Mouse (Mus musculus): ENCODE results near the gene St13. TPM values are rescaled to one million over a fixed set of nuclear protein-coding genes. Genes with fewer than 3 reads are reported as not detected.

St13 gene
- total RNA-seq, 2 experiments from 2014 or later, result 86.8 to 114 TPM

GRCm38 (mm10) chr15:81336466-81336865 lies 63.4 kb downstream of the St13 start:
- peak; percentile 60 for DNase-seq
- Histone ChIP-seq H3K4me3 (no peak overlapping the region), H3K27ac (no peak overlapping the region)
- intact Hi-C loops (cut with DNase I), result no loop called here
- no peak for TF ChIP-seq CTCF (IDR thresholded peaks at IDR 0.05)

GRCm38 (mm10) chr15:81332517-81332916 lies 67.4 kb downstream of the St13 start:
- intact Hi-C loops (cut with DNase I), result no loop called here
- H3K27ac ChIP-seq, result no peak overlapping the region
- H3K4me3 ChIP-seq, result no peak overlapping the region
- no peak for TF ChIP-seq CTCF (IDR thresholded peaks at IDR 0.05)
- no peak for DNase-seq

GRCm38 (mm10) chr15:81330816-81331433 lies 69.0 kb downstream of the St13 start:
- DNase-seq, result no peak
- Histone ChIP-seq H3K27ac (peak overlapping the region; percentile 70), H3K4me3 (no peak overlapping the region)
- intact Hi-C loops (cut with DNase I), result no loop called here
- no peak for TF ChIP-seq CTCF (IDR thresholded peaks at IDR 0.05)

DNA sequence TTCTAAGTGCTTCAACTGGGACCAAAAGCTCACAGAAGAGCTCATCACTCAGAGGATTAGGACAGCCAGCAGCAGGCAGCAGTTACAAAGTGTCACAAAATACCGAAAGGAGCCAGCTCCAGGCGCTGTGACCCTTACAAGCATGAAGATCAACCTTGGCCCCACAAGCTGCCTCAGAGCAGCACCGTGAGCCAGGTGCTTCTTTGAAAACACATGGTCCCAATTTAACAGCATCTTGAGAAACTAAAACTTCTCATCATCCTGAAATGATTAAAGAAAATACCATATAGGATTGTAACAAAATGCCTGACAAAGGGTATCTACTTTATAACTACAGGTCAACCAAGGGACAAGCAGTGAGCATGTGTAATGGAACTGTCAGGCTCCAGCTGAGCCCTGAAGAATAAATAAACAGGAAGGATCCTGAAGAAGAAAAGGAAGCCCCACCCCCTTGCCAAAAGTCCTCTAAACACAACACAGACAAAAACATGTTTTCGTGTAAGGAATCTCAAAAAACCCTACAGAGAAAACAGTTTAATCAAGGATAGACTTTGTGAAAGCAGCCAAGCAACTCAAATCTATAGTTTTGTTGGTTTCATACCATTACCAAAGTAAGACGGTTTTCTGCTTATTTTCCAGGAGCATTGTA lies 70.0 kb downstream of the St13 start:
- Histone ChIP-seq H3K4me3 (no peak overlapping the region), H3K27ac (peak overlapping the region; percentile 70)
- intact Hi-C loops (cut with DNase I), result no loop called here
- no peak for DNase-seq
- no peak for TF ChIP-seq CTCF (IDR thresholded peaks at IDR 0.05)

- TF ChIP-seq CTCF (IDR thresholded peaks at IDR 0.05), result no peak
- intact Hi-C loops (cut with DNase I), result no loop called here
- no peak for DNase-seq
- H3K4me3 ChIP-seq, result no peak overlapping the region
- no peak overlapping the region for H3K27ac ChIP-seq
These were observed 72.4 kb downstream of the St13 start for GRCm38 (mm10) chr15:81327501-81327900.

DNA sequence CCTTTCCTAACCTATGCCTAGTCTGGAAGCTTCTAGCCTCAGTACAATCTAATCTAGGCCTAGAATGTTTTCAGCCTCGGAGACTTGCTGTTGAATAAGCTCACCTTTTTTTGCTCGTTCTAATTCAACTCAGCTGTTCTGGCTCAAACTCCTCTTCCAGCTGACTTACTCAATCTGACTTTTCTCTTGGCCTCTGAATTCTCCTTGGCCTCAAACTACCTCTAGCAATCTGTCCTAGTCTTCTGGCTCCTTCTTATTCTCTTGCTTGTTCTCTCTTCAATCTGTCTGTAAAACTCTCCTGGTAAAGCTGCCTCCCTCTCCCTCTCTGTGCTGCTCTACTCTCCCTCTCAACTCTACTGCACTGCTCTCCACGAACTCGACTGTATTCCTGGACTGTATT lies 74.9 kb downstream of the St13 start:
- Histone ChIP-seq H3K4me3 (no peak overlapping the region), H3K27ac (peak overlapping the region; percentile 63; the same call in 1 of the 2 replicates)
- intact Hi-C loops (cut with DNase I), result no loop called here
- DNase-seq, result no peak
- TF ChIP-seq CTCF (IDR thresholded peaks at IDR 0.05), result no peak

DNA sequence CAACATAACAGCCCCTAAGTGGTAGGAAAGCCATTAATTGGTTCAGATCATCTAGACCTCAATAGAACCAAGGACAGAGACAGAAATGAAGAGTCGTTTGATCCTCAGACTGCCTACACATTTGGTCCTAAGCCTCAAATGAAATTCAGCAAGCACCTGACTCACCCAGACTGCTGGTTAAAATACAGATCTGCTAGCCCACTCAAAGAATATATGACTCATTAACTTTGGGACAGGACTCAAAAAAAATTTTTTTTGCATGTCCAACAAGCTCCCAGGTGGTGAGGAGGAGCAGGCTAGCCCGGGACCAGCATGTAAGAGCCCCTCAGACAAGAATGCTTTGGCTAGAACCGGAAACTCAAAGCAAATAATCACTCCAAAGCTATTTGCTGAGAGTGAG lies 79.7 kb downstream of the St13 start:
- Histone ChIP-seq H3K4me3 (no peak overlapping the region), H3K27ac (no peak overlapping the region)
- TF ChIP-seq CTCF (IDR thresholded peaks at IDR 0.05), result no peak
- no peak for DNase-seq
- intact Hi-C loops (cut with DNase I), result no loop called here

DNA sequence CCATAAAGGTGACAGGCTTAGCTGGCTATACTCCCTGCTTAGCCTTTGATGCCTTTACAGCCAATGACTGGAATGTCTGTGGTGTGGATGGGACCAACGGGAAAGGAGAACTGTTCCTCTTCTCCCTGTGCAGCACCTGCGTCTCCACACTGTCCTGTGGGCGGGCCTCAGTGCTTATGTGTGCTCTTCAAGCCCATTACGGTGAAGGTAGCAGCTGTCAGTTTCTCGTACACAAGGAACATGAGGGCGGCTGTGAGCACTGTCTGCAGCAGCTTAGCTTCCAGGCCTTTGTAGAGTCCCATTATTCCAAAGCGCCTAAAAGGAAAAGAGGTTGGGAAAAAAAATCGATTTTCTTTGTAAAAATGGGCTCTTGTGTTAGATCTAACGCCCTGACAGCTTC lies 80.4 kb downstream of the St13 start:
- no peak overlapping the region for H3K27ac ChIP-seq
- no peak for DNase-seq
- TF ChIP-seq CTCF (IDR thresholded peaks at IDR 0.05), result no peak
- H3K4me3 ChIP-seq, result no peak overlapping the region
- intact Hi-C loops (cut with DNase I), result no loop called here

- intact Hi-C loops (cut with DNase I), result no loop called here
These were observed 85.9 kb downstream of the St13 start for GRCm38 (mm10) chr15:81313928-81314327.

More at GRCm38 (mm10) chr15:81313928-81314327, 85.9 kb downstream of the St13 start:
- no peak for TF ChIP-seq CTCF (IDR thresholded peaks at IDR 0.05)
- Histone ChIP-seq H3K4me3 (no peak overlapping the region), H3K27ac (no peak overlapping the region)
- DNase-seq, result no peak

Other genes with a start within 250 kb of the St13 start
- 10 to 100 TPM; 18.8 to 28.1 TPM for gene Mrtfa, start 209.3 kb downstream of the St13 start, total RNA-seq (2021)
- 1 to 10 TPM; 3.2 to 5.5 TPM for gene Mchr1, start 164.6 kb downstream of the St13 start, total RNA-seq (2021)
- gene Slc25a17, start 39.3 kb downstream of the St13 start, total RNA-seq (2021), result 10 to 100 TPM in 1 of 2 experiments, 1 to 10 TPM in 1; 8.7 to 10.8 TPM
- gene Xpnpep3, start 61 bp upstream of the St13 start, total RNA-seq (2021), result 1 to 10 TPM; 4.8 to 7.4 TPM
- gene Dnajb7, start 8.2 kb upstream of the St13 start, total RNA-seq (2021), result not detected
- gene Rbx1, start 66.2 kb upstream of the St13 start, total RNA-seq (2021), result 100 to 1,000 TPM in 1 of 2 experiments, 10 to 100 TPM in 1; 89.4 to 110 TPM
- gene Ep300, start 185.3 kb upstream of the St13 start, total RNA-seq (2021), result 10 to 100 TPM; 37.8 to 39.5 TPM